Mouse (Mus musculus) forebrain, embryonic 10.5 days (tissue): ENCODE results near the gene Nras. TPM values are rescaled to one million over a fixed set of nuclear protein-coding genes. Genes with fewer than 3 reads are reported as not detected.

Experiments
- DNase-seq: peaks from one replicate; pipeline ENCODE4 v3.0.0-alpha.2; 2017; ENCODE audit warnings: low spot score; ENCODE audit errors: extremely low spot score
- H3K27ac ChIP-seq: fragments of 300-500 bp; sonication (generic); 2 replicates; pipeline ENCODE4 v1.5.1; 2016; ENCODE audit warnings: mild to moderate bottlenecking
- H3K27me3 ChIP-seq: fragments of 300-500 bp; sonication (generic); 2 replicates; pipeline ENCODE4 v1.6.1; 2016; ENCODE audit warnings: mild to moderate bottlenecking; ENCODE audit not compliant: poor library complexity, severe bottlenecking
- H3K36me3 ChIP-seq: fragments of 300-500 bp; sonication (generic); replicated peaks from 2 replicates; pipeline ENCODE4 v1.6.1; 2016; ENCODE audit warnings: mild to moderate bottlenecking, moderate library complexity
- H3K4me1 ChIP-seq: fragments of 300-500 bp; sonication (generic); 2 replicates; pipeline ENCODE4 v1.6.1; 2016
- H3K4me3 ChIP-seq: fragments of 300-500 bp; sonication (generic); 2 replicates; pipeline ENCODE4 v1.5.1; 2016; ENCODE audit warnings: mild to moderate bottlenecking, moderate library complexity
- H3K9me3 ChIP-seq: fragments of 300-500 bp; sonication (generic); 2 replicates; pipeline ENCODE4 v1.6.1; 2016; ENCODE audit warnings: mild to moderate bottlenecking, moderate library complexity
- WGBS: fragments of 180-500 bp; shearing (Covaris S2); methylation state at CpG from one replicate; pipeline ENCODE4 v1.1.7; 2016; 5-methylcytosine and 5-hydroxymethylcytosine counted together
- polyA plus RNA-seq: library from polyadenylated mRNA; unstranded; fragments of >200 nt; fragmentation: Nextera tagmentation; extraction: Ambion mirVana; gene quantifications from 2 replicates; pipeline ENCODE4 v1.2.1, GENCODE M21; 2016

The Nras gene
- 162 and 163 TPM in 2 replicates for polyA plus RNA-seq

GRCm38 (mm10) chr3:103058207-103059157 lies at the start of gene Nras:
Gene Nras, plus strand, starts transcription at chr3:103058285.
- peak; percentile 97 for DNase-seq
- Histone ChIP-seq H3K4me1 (peaks cover 8% of the 10 kb centered on the region), H3K9me3 (no peaks in the 10 kb centered on the region), H3K27ac (peak within 1 kb of the TSS; percentile 96), H3K27me3 (no peaks in the 10 kb centered on the region), H3K4me3 (peak within 1 kb of the TSS; percentile 81), H3K36me3 (peaks cover 80% of the 10 kb centered on the region)
- 3% methylated on average over 46 of the region's 46 CpGs for WGBS

- H3K4me3 ChIP-seq = no peak overlapping the region
- no peak for DNase-seq
- WGBS = 73% methylated on average over 2 of the region's 2 CpGs
- H3K9me3 ChIP-seq = no peaks in the 10 kb centered on the region
- H3K27me3 ChIP-seq = no peaks in the 10 kb centered on the region
- peaks cover 13% of the 10 kb centered on the region for H3K4me1 ChIP-seq
- no peak overlapping the region for H3K27ac ChIP-seq
- H3K36me3 ChIP-seq = peaks cover 5% of the 10 kb centered on the region; the same call in 1 of the 2 replicates
Observed at GRCm38 (mm10) chr3:103017350-103017749, 40.7 kb upstream of the Nras start.

GRCm38 (mm10) chr3:103019462-103019861 lies 38.6 kb upstream of the Nras start:
- Histone ChIP-seq H3K36me3 (peaks cover 5% of the 10 kb centered on the region; the same call in 1 of the 2 replicates), H3K27ac (peak overlapping the region; percentile 100), H3K9me3 (no peaks in the 10 kb centered on the region), H3K27me3 (no peaks in the 10 kb centered on the region), H3K4me1 (peaks cover 15% of the 10 kb centered on the region), H3K4me3 (peak overlapping the region; percentile 94; the same call in 1 of the 2 replicates)
- no peak for DNase-seq
- WGBS = 92% methylated on average over 2 of the region's 2 CpGs

- H3K36me3 ChIP-seq = peaks cover 12% of the 10 kb centered on the region
- under 1% methylated on average over 55 of the region's 55 CpGs for WGBS
- DNase-seq = peak; percentile 94
- H3K27me3 ChIP-seq = no peaks in the 10 kb centered on the region
- peak within 1 kb of the TSS; percentile 100 for H3K27ac ChIP-seq
- H3K4me3 ChIP-seq = peak within 1 kb of the TSS; percentile 94
- no peaks in the 10 kb centered on the region for H3K9me3 ChIP-seq
- H3K4me1 ChIP-seq = peaks cover 15% of the 10 kb centered on the region
Observed at GRCm38 (mm10) chr3:103020249-103020942, 37.7 kb upstream of the Nras start, which contains the start of gene Csde1. Gene Csde1, plus strand, starts transcription at chr3:103020426.

- Histone ChIP-seq H3K4me1 (peaks cover 15% of the 10 kb centered on the region), H3K36me3 (peaks cover 19% of the 10 kb centered on the region), H3K27ac (peak overlapping the region; percentile 100), H3K9me3 (no peaks in the 10 kb centered on the region), H3K4me3 (peak overlapping the region; percentile 94), H3K27me3 (no peaks in the 10 kb centered on the region)
- WGBS = under 1% methylated on average over 35 of the region's 37 CpGs
- peak; percentile 93 for DNase-seq
Observed at GRCm38 (mm10) chr3:103020943-103021638, 37.0 kb upstream of the Nras start.

- no peak for DNase-seq
- H3K27me3 ChIP-seq = no peaks in the 10 kb centered on the region
- H3K9me3 ChIP-seq = no peaks in the 10 kb centered on the region
- peaks cover 8% of the 10 kb centered on the region for H3K4me1 ChIP-seq
- no peak overlapping the region for H3K4me3 ChIP-seq
- 88% methylated on average over 1 of the region's 1 CpGs for WGBS
- no peak overlapping the region for H3K27ac ChIP-seq
- H3K36me3 ChIP-seq = peaks cover 70% of the 10 kb centered on the region
Observed at GRCm38 (mm10) chr3:103026174-103026573, 31.9 kb upstream of the Nras start.

GRCm38 (mm10) chr3:103040285-103040684 lies 17.8 kb upstream of the Nras start:
- no peaks in the 10 kb centered on the region for H3K27me3 ChIP-seq
- H3K36me3 ChIP-seq = peaks cover 97% of the 10 kb centered on the region
- no peak overlapping the region for H3K27ac ChIP-seq
- H3K4me1 ChIP-seq = no peaks in the 10 kb centered on the region
- no peak for DNase-seq
- no peaks in the 10 kb centered on the region for H3K9me3 ChIP-seq
- 96% methylated on average over 6 of the region's 6 CpGs for WGBS
- no peak overlapping the region for H3K4me3 ChIP-seq

- WGBS = 91% methylated on average over 1 of the region's 1 CpGs
- Histone ChIP-seq H3K27me3 (no peaks in the 10 kb centered on the region), H3K27ac (no peak overlapping the region), H3K4me3 (no peak overlapping the region), H3K9me3 (no peaks in the 10 kb centered on the region), H3K36me3 (peaks cover 97% of the 10 kb centered on the region), H3K4me1 (no peaks in the 10 kb centered on the region)
- no peak for DNase-seq
Observed at GRCm38 (mm10) chr3:103040861-103041379, 17.2 kb upstream of the Nras start.

- Histone ChIP-seq H3K9me3 (no peaks in the 10 kb centered on the region), H3K27ac (no peak overlapping the region), H3K4me3 (no peak overlapping the region), H3K4me1 (peaks cover 8% of the 10 kb centered on the region), H3K27me3 (no peaks in the 10 kb centered on the region), H3K36me3 (peaks cover 80% of the 10 kb centered on the region)
- 90% methylated on average over 5 of the region's 5 CpGs for WGBS
- no peak for DNase-seq
Observed at GRCm38 (mm10) chr3:103056016-103056595, 2.0 kb upstream of the Nras start.

GRCm38 (mm10) chr3:103057752-103058151 lies 333 bp upstream of the Nras start:
- H3K4me1 ChIP-seq = peaks cover 8% of the 10 kb centered on the region
- H3K9me3 ChIP-seq = no peaks in the 10 kb centered on the region
- WGBS = 3% methylated on average over 10 of the region's 10 CpGs
- H3K27ac ChIP-seq = peak overlapping the region; percentile 96
- no peak for DNase-seq
- no peaks in the 10 kb centered on the region for H3K27me3 ChIP-seq
- peaks cover 80% of the 10 kb centered on the region for H3K36me3 ChIP-seq
- peak overlapping the region; percentile 81 for H3K4me3 ChIP-seq

- peaks cover 88% of the 10 kb centered on the region for H3K36me3 ChIP-seq
Observed at GRCm38 (mm10) chr3:103066927-103067326, 8.8 kb downstream of the Nras start.

GRCm38 (mm10) chr3:103068971-103069370 lies 10.9 kb downstream of the Nras start:
- no peak overlapping the region for H3K27ac ChIP-seq
- WGBS = 97% methylated on average over 6 of the region's 6 CpGs
- H3K27me3 ChIP-seq = no peaks in the 10 kb centered on the region
- H3K36me3 ChIP-seq = peaks cover 67% of the 10 kb centered on the region
- no peak for DNase-seq
- no peak overlapping the region for H3K4me3 ChIP-seq
- no peaks in the 10 kb centered on the region for H3K9me3 ChIP-seq
- H3K4me1 ChIP-seq = no peaks in the 10 kb centered on the region

More at GRCm38 (mm10) chr3:103066927-103067326, 8.8 kb downstream of the Nras start:
- no peak overlapping the region for H3K27ac ChIP-seq
- H3K4me1 ChIP-seq = no peaks in the 10 kb centered on the region
- H3K9me3 ChIP-seq = no peaks in the 10 kb centered on the region
- no peaks in the 10 kb centered on the region for H3K27me3 ChIP-seq
- 95% methylated on average over 8 of the region's 8 CpGs for WGBS
- H3K4me3 ChIP-seq = no peak overlapping the region
- no peak for DNase-seq
